Mouse (Mus musculus) midbrain, embryonic 13.5 days (tissue): ENCODE results near the gene Ptges2. TPM values are rescaled to one million over a fixed set of nuclear protein-coding genes. Genes with fewer than 3 reads are reported as not detected.
A peak's percentile ranks its signal among the peaks of the same experiment; 100 is the strongest.

ENCODE experiments used
- ATAC-seq: fragments of 200-750 bp; cut with Nextera tagmentation; 2 replicates; pipeline ENCODE4 v1.8.0; 2017; ENCODE audit warnings: mild to moderate bottlenecking, moderate TSS enrichment, moderate library complexity
- H3K27ac ChIP-seq: fragments of 300-500 bp; sonication (generic); 2 replicates; pipeline ENCODE4 v1.5.1; 2015; ENCODE audit warnings: inconsistent platforms, mild to moderate bottlenecking, moderate library complexity
- H3K27me3 ChIP-seq: fragments of 300-500 bp; sonication (generic); 2 replicates; pipeline ENCODE4 v1.6.1; 2015; ENCODE audit warnings: mild to moderate bottlenecking, inconsistent platforms
- H3K36me3 ChIP-seq: fragments of 300-500 bp; sonication (generic); 2 replicates; pipeline ENCODE4 v1.6.1; 2015; ENCODE audit warnings: mild to moderate bottlenecking, inconsistent platforms
- H3K4me1 ChIP-seq: fragments of 300-500 bp; sonication (generic); replicated peaks from 2 replicates; pipeline ENCODE4 v1.6.1; 2015; ENCODE audit warnings: inconsistent platforms
- H3K4me2 ChIP-seq: fragments of 300-500 bp; sonication (generic); replicated peaks from 2 replicates; pipeline ENCODE4 v1.6.1; 2015; ENCODE audit warnings: moderate library complexity, mild to moderate bottlenecking, inconsistent platforms
- H3K4me3 ChIP-seq: fragments of 300-500 bp; sonication (generic); replicated peaks from 2 replicates; pipeline ENCODE4 v1.5.1; 2015; ENCODE audit warnings: mild to moderate bottlenecking, inconsistent platforms
- H3K9ac ChIP-seq: fragments of 300-500 bp; sonication (generic); replicated peaks from 2 replicates; pipeline ENCODE4 v1.6.1; 2015; ENCODE audit warnings: mild to moderate bottlenecking, inconsistent platforms
- H3K9me3 ChIP-seq: fragments of 300-500 bp; sonication (generic); 2 replicates; pipeline ENCODE4 v1.6.1; 2016; ENCODE audit warnings: mild to moderate bottlenecking, inconsistent platforms
- WGBS: fragments of 180-500 bp; shearing (Covaris S2); methylation state at CpG from one replicate; pipeline ENCODE4 v1.1.7; 2015; 5-methylcytosine and 5-hydroxymethylcytosine counted together
- polyA plus RNA-seq: library from polyadenylated mRNA; unstranded; fragments of >200 nt; fragmentation: Nextera tagmentation; extraction: Ambion mirVana; gene quantifications from 2 replicates; pipeline ENCODE4 v1.2.1, GENCODE M21; 2015

Ptges2 gene
- polyA plus RNA-seq, 1 experiment from 2014 or later = 35.5 TPM

- peak within 1 kb of the TSS; percentile 94 for H3K27ac ChIP-seq
- H3K4me3 ChIP-seq = peak within 1 kb of the TSS; percentile 79
- H3K9ac ChIP-seq = peak within 1 kb of the TSS; percentile 85
- H3K27me3 ChIP-seq = no peaks in the 10 kb centered on the region
- peak; percentile 93 for ATAC-seq
- H3K36me3 ChIP-seq = peaks cover 10% of the 10 kb centered on the region
- H3K4me1 ChIP-seq = peaks cover 48% of the 10 kb centered on the region
- under 1% methylated on average over 103 of the region's 103 CpGs for WGBS
- H3K9me3 ChIP-seq = no peaks in the 10 kb centered on the region
- peak within 1 kb of the TSS; percentile 78 for H3K4me2 ChIP-seq
These were observed 55.5 kb downstream of the Ptges2 start, which contains the start of gene Slc25a25 for GRCm38 (mm10) chr2:32450881-32451844. Gene Slc25a25, minus strand, starts transcription at chr2:32451445.

GRCm38 (mm10) chr2:32451870-32452372, 56.2 kb downstream of the Ptges2 start:
- Histone ChIP-seq H3K27me3 (no peaks in the 10 kb centered on the region), H3K4me1 (peaks cover 44% of the 10 kb centered on the region), H3K9ac (peak overlapping the region; percentile 85), H3K4me2 (peak overlapping the region; percentile 78), H3K36me3 (peaks cover 16% of the 10 kb centered on the region), H3K9me3 (no peaks in the 10 kb centered on the region), H3K4me3 (peak overlapping the region; percentile 79), H3K27ac (peak overlapping the region; percentile 94)
- ATAC-seq = peak; percentile 97
- WGBS = 1% methylated on average over 25 of the region's 25 CpGs

- 92% methylated on average over 16 of the region's 16 CpGs for WGBS
- H3K4me1 ChIP-seq = peaks cover 39% of the 10 kb centered on the region
- no peaks in the 10 kb centered on the region for H3K27me3 ChIP-seq
- ATAC-seq = peak; percentile 3
- peak overlapping the region; percentile 46 for H3K4me2 ChIP-seq
- peak overlapping the region; percentile 61; the same call in 1 of the 2 replicates for H3K27ac ChIP-seq
- H3K9ac ChIP-seq = no peak overlapping the region
- peaks cover 16% of the 10 kb centered on the region for H3K36me3 ChIP-seq
- peak overlapping the region; percentile 26 for H3K4me3 ChIP-seq
- no peaks in the 10 kb centered on the region for H3K9me3 ChIP-seq
These were observed 56.8 kb downstream of the Ptges2 start for GRCm38 (mm10) chr2:32452441-32452971.

GRCm38 (mm10) chr2:32453641-32454303, 58.1 kb downstream of the Ptges2 start:
- H3K4me3 ChIP-seq = no peak overlapping the region
- peaks cover 37% of the 10 kb centered on the region for H3K4me1 ChIP-seq
- no peak overlapping the region for H3K27ac ChIP-seq
- no peaks in the 10 kb centered on the region for H3K9me3 ChIP-seq
- WGBS = 90% methylated on average over 5 of the region's 5 CpGs
- no peaks in the 10 kb centered on the region for H3K27me3 ChIP-seq
- H3K36me3 ChIP-seq = peaks cover 16% of the 10 kb centered on the region
- H3K4me2 ChIP-seq = no peak overlapping the region
- no peak for ATAC-seq
- no peak overlapping the region for H3K9ac ChIP-seq

GRCm38 (mm10) chr2:32454633-32455032, 58.9 kb downstream of the Ptges2 start:
- Histone ChIP-seq H3K9ac (no peak overlapping the region), H3K36me3 (peaks cover 16% of the 10 kb centered on the region), H3K4me1 (peaks cover 33% of the 10 kb centered on the region), H3K4me3 (no peak overlapping the region), H3K9me3 (no peaks in the 10 kb centered on the region), H3K27me3 (no peaks in the 10 kb centered on the region), H3K4me2 (no peak overlapping the region), H3K27ac (no peak overlapping the region)
- ATAC-seq = no peak
- 86% methylated on average over 10 of the region's 10 CpGs for WGBS

- Histone ChIP-seq H3K4me3 (no peak overlapping the region), H3K27ac (no peak overlapping the region), H3K4me2 (no peak overlapping the region), H3K9ac (no peak overlapping the region), H3K27me3 (no peaks in the 10 kb centered on the region), H3K4me1 (peaks cover 28% of the 10 kb centered on the region), H3K9me3 (no peaks in the 10 kb centered on the region), H3K36me3 (peaks cover 16% of the 10 kb centered on the region)
- no peak for ATAC-seq
- WGBS = 93% methylated on average over 8 of the region's 8 CpGs
These were observed 59.4 kb downstream of the Ptges2 start for GRCm38 (mm10) chr2:32455101-32455500.

Other genes starting within 250 kb of the Ptges2 start
- 68.4 and 77.5 TPM in 2 replicates for gene Prrc2b, start 244.8 kb upstream of the Ptges2 start, polyA plus RNA-seq
- 28.2 and 28.6 TPM in 2 replicates for gene Pomt1, start 159.3 kb upstream of the Ptges2 start, polyA plus RNA-seq
- gene Uck1, start 135.7 kb upstream of the Ptges2 start, polyA plus RNA-seq = 85.5 and 87.2 TPM in 2 replicates
- gene Golga2, start 108.5 kb upstream of the Ptges2 start, polyA plus RNA-seq = 26.0 and 26.7 TPM in 2 replicates
- 454 and 469 TPM in 2 replicates for gene Swi5, start 107.8 kb upstream of the Ptges2 start, polyA plus RNA-seq
- gene Ciz1, start 43.6 kb upstream of the Ptges2 start, polyA plus RNA-seq = 54.4 and 56.7 TPM in 2 replicates
- 35.5 and 41.2 TPM in 2 replicates for gene Dnm1, start 42.6 kb upstream of the Ptges2 start, polyA plus RNA-seq
- gene 1110008P14Rik, start 14.0 kb upstream of the Ptges2 start, polyA plus RNA-seq = 74.7 and 77.5 TPM in 2 replicates
- gene Lcn2, start 7.6 kb upstream of the Ptges2 start, polyA plus RNA-seq = 0.35 and 0.37 TPM in 2 replicates
- 5.1 and 6.1 TPM in 2 replicates for gene Naif1, start 54.6 kb downstream of the Ptges2 start, polyA plus RNA-seq
- 45.4 and 50.1 TPM in 2 replicates for gene Slc25a25, start 55.5 kb downstream of the Ptges2 start, polyA plus RNA-seq
- 5.6 and 7.3 TPM in 2 replicates for gene Fam102a, start 139.4 kb downstream of the Ptges2 start, polyA plus RNA-seq
- 133 and 147 TPM in 2 replicates for gene Dpm2, start 175.0 kb downstream of the Ptges2 start, polyA plus RNA-seq
- gene Pip5kl1, start 178.9 kb downstream of the Ptges2 start, polyA plus RNA-seq = 4.8 TPM in 2 replicates
- 0.34 and 0.55 TPM in 2 replicates for gene 9430097D07Rik, start 179.8 kb downstream of the Ptges2 start, polyA plus RNA-seq
- 15.2 and 16.3 TPM in 2 replicates for gene St6galnac4, start 191.2 kb downstream of the Ptges2 start, polyA plus RNA-seq
- 10.1 and 11.3 TPM in 2 replicates for gene St6galnac6, start 203.8 kb downstream of the Ptges2 start, polyA plus RNA-seq
- gene Ak1, start 225.9 kb downstream of the Ptges2 start, polyA plus RNA-seq = 62.5 and 62.9 TPM in 2 replicates